ENCODE assay signal across 9 mouse cellular contexts in the genomic region with DNA sequence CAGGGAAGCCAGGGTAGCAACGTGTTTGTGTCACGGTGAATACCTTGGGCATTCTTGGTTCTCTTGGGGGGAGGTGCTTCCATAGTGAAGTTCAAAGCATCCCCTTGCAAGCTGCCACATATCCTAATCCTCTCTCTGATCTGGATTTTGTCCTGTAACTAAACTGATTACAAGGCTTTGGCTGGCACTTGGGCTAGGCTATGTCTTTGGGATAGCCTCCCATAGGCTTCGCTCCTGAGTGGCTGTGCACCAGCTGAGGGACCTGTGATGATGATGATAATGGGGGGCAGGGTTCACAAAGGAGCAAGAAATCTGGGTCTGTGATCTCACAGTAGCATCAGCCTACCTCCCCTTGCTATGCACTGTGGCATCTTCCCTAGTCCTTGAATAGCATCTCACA. TPM values are rescaled to one million over a fixed set of nuclear protein-coding genes. Genes with fewer than 3 reads are reported as not detected.
DNase-seq lines count a peak whose midpoint lies in the region; ATAC-seq and TF ChIP-seq lines count a peak whose summit lies in the region.
"Had no signal": no experiment of that assay in that cellular context is flagged by ENCODE, and none has a peak within 500 bp of the region (broad histone marks: within the 10 kb centered on the region; RNA-seq: fewer than 3 reads in every experiment).

No protein-coding gene starts in this region.

- 36% methylated on average over 3 of the region's 3 CpGs for WGBS in heart, embryonic 16.5 days
- WGBS in embryonic facial prominence, embryonic 14.5 days = 19% methylated on average over 3 of the region's 3 CpGs
- 25% methylated on average over 3 of the region's 3 CpGs for WGBS in hindbrain, postnatal 0 days
- WGBS in midbrain, postnatal 0 days = 20% methylated on average over 3 of the region's 3 CpGs

- H3K4me2 ChIP-seq in heart, embryonic 16.5 days (ENCODE audit: low read depth, low read length) = peak overlapping the region; percentile 60
- H3K4me2 ChIP-seq in embryonic facial prominence, embryonic 14.5 days (ENCODE audit: low read depth, low read length) = peak overlapping the region; percentile 47
- H3K4me2 ChIP-seq in hindbrain, postnatal 0 days (ENCODE audit: low read depth, low read length) = peak overlapping the region; percentile 44
- H3K4me2 ChIP-seq in midbrain, postnatal 0 days (ENCODE audit: low read depth, low read length, poor library complexity, severe bottlenecking) = peak overlapping the region; percentile 25; the same call in 1 of the 2 replicates

- peak overlapping the region; percentile 70 for H3K9ac ChIP-seq in heart, embryonic 16.5 days (ENCODE audit: low read length)
- H3K9ac ChIP-seq in embryonic facial prominence, embryonic 14.5 days (ENCODE audit: low read depth, low read length) = no peak overlapping the region
- H3K9ac ChIP-seq in hindbrain, postnatal 0 days (replicated peaks; ENCODE audit: low read length) = no peak overlapping the region
- H3K9ac ChIP-seq in midbrain, postnatal 0 days (replicated peaks; ENCODE audit: low read length, poor library complexity, severe bottlenecking) = no peak overlapping the region; the same call in 1 of the 2 replicates

- H3K4me3 ChIP-seq in heart, embryonic 16.5 days (ENCODE audit: low read length) = peak overlapping the region; percentile 35
- H3K4me3 ChIP-seq in embryonic facial prominence, embryonic 14.5 days (ENCODE audit: low read depth, low read length) = no peak overlapping the region
- no peak overlapping the region for H3K4me3 ChIP-seq in hindbrain, postnatal 0 days (ENCODE audit: low read length)
- no peak overlapping the region for H3K4me3 ChIP-seq in midbrain, postnatal 0 days (ENCODE audit: low read depth, low read length)

- H3K9me3 ChIP-seq in heart, embryonic 16.5 days (replicated peaks; ENCODE audit: control insufficient read depth, low read length) = 0 out of 2 replicates have a peak, but pooled peaks cover 4% of the 10 kb centered on the region
- no peaks in the 10 kb centered on the region for H3K9me3 ChIP-seq in embryonic facial prominence, embryonic 14.5 days (ENCODE audit: control insufficient read depth, low read length)
- no peaks in the 10 kb centered on the region for H3K9me3 ChIP-seq in hindbrain, postnatal 0 days (ENCODE audit: low read length)
- H3K9me3 ChIP-seq in midbrain, postnatal 0 days (ENCODE audit: low read length) = no peaks in the 10 kb centered on the region

- intact Hi-C loops in heart, postnatal 14 days (cut with DNase I) = no loop called here

- H3K36me3 ChIP-seq in heart, embryonic 16.5 days (ENCODE audit: control insufficient read depth, insufficient read depth) = no peaks in the 10 kb centered on the region
- no peaks in the 10 kb centered on the region for H3K36me3 ChIP-seq in embryonic facial prominence, embryonic 14.5 days (ENCODE audit: control insufficient read depth, insufficient read depth, low read length)
- H3K36me3 ChIP-seq in hindbrain, postnatal 0 days (ENCODE audit: insufficient read depth, low read length) = no peaks in the 10 kb centered on the region
- no peaks in the 10 kb centered on the region for H3K36me3 ChIP-seq in midbrain, postnatal 0 days (ENCODE audit: insufficient read depth, low read length)

- peaks cover 47% of the 10 kb centered on the region for H3K4me1 ChIP-seq in heart, embryonic 16.5 days (ENCODE audit: control insufficient read depth, insufficient read depth, low read length)
- H3K4me1 ChIP-seq in embryonic facial prominence, embryonic 14.5 days (ENCODE audit: control insufficient read depth, insufficient read depth, low read length) = peaks cover 43% of the 10 kb centered on the region
- H3K4me1 ChIP-seq in hindbrain, postnatal 0 days (ENCODE audit: insufficient read depth, low read length) = peaks cover 10% of the 10 kb centered on the region; the same call in 1 of the 2 replicates
- peaks cover 8% of the 10 kb centered on the region for H3K4me1 ChIP-seq in midbrain, postnatal 0 days (ENCODE audit: insufficient read depth, low read length)

- no peak for ATAC-seq in heart, embryonic 16.5 days (replicated peaks; ENCODE audit: extremely low read depth, insufficient read depth, low FRiP score)
- no peak for ATAC-seq in embryonic facial prominence, embryonic 14.5 days (ENCODE audit: low read depth)
- no peak for ATAC-seq in hindbrain, postnatal 0 days
- ATAC-seq in midbrain, postnatal 0 days (ENCODE audit: low FRiP score) = no peak

- peak overlapping the region; percentile 95 for H3K27ac ChIP-seq in heart, embryonic 16.5 days (ENCODE audit: low read length)
- peak overlapping the region; percentile 82 for H3K27ac ChIP-seq in embryonic facial prominence, embryonic 14.5 days (replicated peaks; ENCODE audit: low read depth, low read length)
- no peak overlapping the region for H3K27ac ChIP-seq in hindbrain, postnatal 0 days
- H3K27ac ChIP-seq in midbrain, postnatal 0 days (ENCODE audit: low read depth, low read length) = no peak overlapping the region

- TF ChIP-seq CTCF in hindbrain, postnatal 0 days (IDR thresholded peaks at IDR 0.05; ENCODE audit: low read depth) = no peak
- no peak for TF ChIP-seq CTCF in midbrain, postnatal 0 days (IDR thresholded peaks at IDR 0.05)

- no peak for DNase-seq in heart, postnatal 14 days
- DNase-seq in embryonic facial prominence, embryonic 14.5 days (ENCODE audit: low spot score) = no peak
- DNase-seq in hindbrain, postnatal 0 days (ENCODE audit: low spot score) = no peak
- peak; percentile 3 for DNase-seq in midbrain, postnatal 0 days (ENCODE audit: low spot score)
- DNase-seq in embryo, embryonic 9.5 days (ENCODE audit: extremely low spot score) = no peak
- DNase-seq in right cerebral cortex, postnatal 14 days = no peak
- no peak for DNase-seq in thymus, postnatal 14 days
- DNase-seq: spleen, adult 18-20 months had no signal

- no peaks in the 10 kb centered on the region for H3K27me3 ChIP-seq in heart, embryonic 16.5 days (ENCODE audit: control insufficient read depth, insufficient read depth, low read length)
- no peaks in the 10 kb centered on the region for H3K27me3 ChIP-seq in embryonic facial prominence, embryonic 14.5 days (replicated peaks; ENCODE audit: control insufficient read depth, insufficient read depth, low read length)
- no peaks in the 10 kb centered on the region for H3K27me3 ChIP-seq in hindbrain, postnatal 0 days (ENCODE audit: insufficient read depth, low read length)
- peaks cover 5% of the 10 kb centered on the region; the same call in 1 of the 2 replicates for H3K27me3 ChIP-seq in midbrain, postnatal 0 days (ENCODE audit: insufficient read depth, low read length)

RNA-seq across cellular contexts. Expression of a gene that starts 33.1 kb away (rescaled TPM):
- 101 and 112 TPM in 2 replicates for polyA plus RNA-seq in heart, embryonic 16.5 days (2015; fragmentation: Nextera tagmentation; extraction: Ambion mirVana)
- 10 to 100 TPM; 27.7 to 33.0 TPM for total RNA-seq in heart, postnatal 14 days (2021)
- 62.9 and 75.4 TPM in 2 replicates for polyA plus RNA-seq in embryonic facial prominence, embryonic 14.5 days (2014; fragmentation: Nextera tagmentation; extraction: Ambion mirVana)
- total RNA-seq in hindbrain, postnatal 0 days (2014; rRNA removed) = 5.9 and 7.2 TPM in 2 replicates
- polyA plus RNA-seq in hindbrain, postnatal 0 days (2015; fragmentation: Nextera tagmentation; extraction: Ambion mirVana) = 16.7 and 17.1 TPM in 2 replicates
- 2.6 TPM in 2 replicates for total RNA-seq in midbrain, postnatal 0 days (2014; rRNA removed)
- polyA plus RNA-seq in midbrain, postnatal 0 days (2015; fragmentation: Nextera tagmentation; extraction: Ambion mirVana) = 9.2 and 10.6 TPM in 2 replicates

Comparison
In these comparisons a context has a peak if more than half of its experiments do, and no peak if none do; other contexts are left out.
1. H3K27ac ChIP-seq: peak in heart, embryonic 16.5 days (single experiment) and embryonic facial prominence, embryonic 14.5 days (single experiment); none in hindbrain, postnatal 0 days (single experiment) and midbrain, postnatal 0 days (single experiment).
2. Peak in every context shown above with its lines, with median percentiles within 50 percentile points of each other: H3K4me2 ChIP-seq.